Mouse (Mus musculus) heart, embryonic 16.5 days (tissue): ENCODE measurements around the gene Trim17. TPM values are rescaled to one million over a fixed set of nuclear protein-coding genes. Genes with fewer than 3 reads are reported as not detected.

Experiments used
- ATAC-seq: fragments of 200-750 bp; cut with Nextera tagmentation; replicated peaks from 2 replicates; pipeline ENCODE4 v1.8.0; 2017; ENCODE audit warnings: moderate number of reproducible peaks; ENCODE audit not compliant: insufficient read depth, low FRiP score; ENCODE audit errors: extremely low read depth
- H3K27ac ChIP-seq: fragments of 300-500 bp; sonication (generic); 2 replicates; pipeline ENCODE4 v1.5.1; 2014; ENCODE audit warnings: mild to moderate bottlenecking, low read length, control low read depth, moderate library complexity
- H3K27me3 ChIP-seq: fragments of 300-500 bp; sonication (generic); 2 replicates; pipeline ENCODE4 v1.6.1; 2014; ENCODE audit warnings: low read length, mixed read lengths; ENCODE audit not compliant: control insufficient read depth, insufficient read depth
- H3K36me3 ChIP-seq: fragments of 300-500 bp; sonication (generic); 2 replicates; pipeline ENCODE4 v1.6.1; 2014; ENCODE audit not compliant: control insufficient read depth, insufficient read depth
- H3K4me1 ChIP-seq: fragments of 300-500 bp; sonication (generic); 2 replicates; pipeline ENCODE4 v1.6.1; 2014; ENCODE audit warnings: low read length, mixed read lengths; ENCODE audit not compliant: control insufficient read depth, insufficient read depth
- H3K4me2 ChIP-seq: fragments of 300-500 bp; sonication (generic); 2 replicates; pipeline ENCODE4 v1.6.1; 2014; ENCODE audit warnings: low read depth, mild to moderate bottlenecking, control low read depth, low read length
- H3K4me3 ChIP-seq: fragments of 300-500 bp; sonication (generic); 2 replicates; pipeline ENCODE4 v1.5.1; 2014; ENCODE audit warnings: mild to moderate bottlenecking, control low read depth, low read length
- H3K9ac ChIP-seq: fragments of 300-500 bp; sonication (generic); 2 replicates; pipeline ENCODE4 v1.6.1; 2014; ENCODE audit warnings: low read length, control low read depth
- H3K9me3 ChIP-seq: fragments of 300-500 bp; sonication (generic); replicated peaks from 2 replicates; pipeline ENCODE4 v1.6.1; 2016; ENCODE audit warnings: low read length; ENCODE audit not compliant: control insufficient read depth
- WGBS: fragments of 180-500 bp; shearing (Covaris S2); extraction: QIAGEN DNeasy Blood & Tissue Kit; methylation state at CpG from one replicate; pipeline ENCODE4 v1.1.7; 2014; 5-methylcytosine and 5-hydroxymethylcytosine counted together
- polyA plus RNA-seq: library from polyadenylated mRNA; unstranded; fragments of >200 nt; fragmentation: Nextera tagmentation; extraction: Ambion mirVana; gene quantifications from 2 replicates; pipeline ENCODE4 v1.2.1, GENCODE M21; 2015

Gene Trim17
- polyA plus RNA-seq, 1 experiment from 2014 or later, result 0.39 TPM

- Histone ChIP-seq H3K4me1 (peaks cover 76% of the 10 kb centered on the region), H3K9me3 (no peaks in the 10 kb centered on the region), H3K4me2 (peak overlapping the region; percentile 45), H3K4me3 (peak overlapping the region; percentile 24), H3K9ac (peak overlapping the region; percentile 33; the same call in 1 of the 2 replicates), H3K27me3 (no peaks in the 10 kb centered on the region), H3K36me3 (peaks cover 33% of the 10 kb centered on the region), H3K27ac (peak overlapping the region; percentile 90)
- WGBS, result 35% methylated on average over 14 of the region's 14 CpGs
- peak; percentile 16; the same call in 1 of the 2 replicates for ATAC-seq
These were observed 27.3 kb downstream of the Trim17 start for GRCm38 (mm10) chr11:58981541-58982447.

- Histone ChIP-seq H3K27ac (peak overlapping the region; percentile 90), H3K9me3 (no peaks in the 10 kb centered on the region), H3K4me1 (peaks cover 81% of the 10 kb centered on the region), H3K9ac (peak overlapping the region; percentile 61), H3K27me3 (no peaks in the 10 kb centered on the region), H3K4me2 (peak overlapping the region; percentile 45), H3K36me3 (peaks cover 36% of the 10 kb centered on the region), H3K4me3 (peak overlapping the region; percentile 24; the same call in 1 of the 2 replicates)
- ATAC-seq, result no peak
- WGBS, result 72% methylated on average over 18 of the region's 18 CpGs
These were observed 28.1 kb downstream of the Trim17 start for GRCm38 (mm10) chr11:58982471-58983097.

DNA sequence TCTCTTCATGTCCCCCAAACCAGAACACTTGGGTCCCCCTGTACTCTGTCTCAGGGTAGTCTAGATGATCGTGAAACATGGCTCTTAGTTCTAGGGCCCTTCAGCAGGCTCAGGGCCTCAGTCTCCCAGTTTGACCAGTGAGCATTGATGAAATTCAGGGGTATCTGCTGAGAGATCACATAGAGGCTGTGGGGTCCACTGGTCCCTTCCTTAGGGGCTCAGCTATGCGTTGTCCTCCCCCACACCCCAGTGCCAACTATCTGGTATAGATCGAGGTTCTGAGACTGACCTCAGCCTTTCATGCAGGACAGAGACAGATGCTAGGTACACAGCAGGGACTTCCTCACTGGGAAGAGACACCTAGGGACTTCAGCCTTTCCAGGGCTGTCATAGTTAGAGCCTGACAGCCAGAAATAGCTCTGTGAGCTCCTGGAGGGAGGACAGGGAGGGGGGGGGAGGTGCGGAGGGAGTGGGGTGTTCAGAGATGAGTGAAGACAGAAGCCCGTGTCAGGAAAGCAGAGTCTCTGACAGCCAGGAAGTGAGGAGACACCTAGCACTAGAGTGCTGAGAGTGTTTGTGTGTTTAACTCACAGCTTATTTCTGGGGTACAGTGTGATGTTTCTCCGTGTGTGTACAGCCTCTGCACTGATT, 29.3 kb downstream of the Trim17 start:
- Histone ChIP-seq H3K27me3 (no peaks in the 10 kb centered on the region), H3K27ac (peak overlapping the region; percentile 95), H3K4me2 (peak overlapping the region; percentile 52), H3K9ac (peak overlapping the region; percentile 65), H3K36me3 (peaks cover 48% of the 10 kb centered on the region), H3K4me1 (peaks cover 91% of the 10 kb centered on the region), H3K4me3 (no peak overlapping the region; the same call in 1 of the 2 replicates), H3K9me3 (no peaks in the 10 kb centered on the region)
- 38% methylated on average over 6 of the region's 6 CpGs for WGBS
- peak; percentile 69 for ATAC-seq

- 70% methylated on average over 7 of the region's 7 CpGs for WGBS
- Histone ChIP-seq H3K4me3 (no peak overlapping the region), H3K27me3 (no peaks in the 10 kb centered on the region), H3K4me1 (peaks cover 91% of the 10 kb centered on the region), H3K9ac (peak overlapping the region; percentile 57; the same call in 1 of the 2 replicates), H3K9me3 (no peaks in the 10 kb centered on the region), H3K4me2 (peak overlapping the region; percentile 39), H3K36me3 (peaks cover 52% of the 10 kb centered on the region), H3K27ac (peak overlapping the region; percentile 95)
- ATAC-seq, result no peak
These were observed 30.2 kb downstream of the Trim17 start for GRCm38 (mm10) chr11:58984657-58985056.

GRCm38 (mm10) chr11:58985299-58985917, 30.9 kb downstream of the Trim17 start:
- peak overlapping the region; percentile 95 for H3K27ac ChIP-seq
- peak overlapping the region; percentile 57; the same call in 1 of the 2 replicates for H3K9ac ChIP-seq
- peaks cover 91% of the 10 kb centered on the region for H3K4me1 ChIP-seq
- H3K4me3 ChIP-seq, result no peak overlapping the region
- no peak overlapping the region for H3K4me2 ChIP-seq
- peaks cover 56% of the 10 kb centered on the region for H3K36me3 ChIP-seq
- no peaks in the 10 kb centered on the region for H3K9me3 ChIP-seq
- H3K27me3 ChIP-seq, result no peaks in the 10 kb centered on the region
- 69% methylated on average over 3 of the region's 3 CpGs for whole genome bisulfite sequencing
- no peak for ATAC-seq

DNA sequence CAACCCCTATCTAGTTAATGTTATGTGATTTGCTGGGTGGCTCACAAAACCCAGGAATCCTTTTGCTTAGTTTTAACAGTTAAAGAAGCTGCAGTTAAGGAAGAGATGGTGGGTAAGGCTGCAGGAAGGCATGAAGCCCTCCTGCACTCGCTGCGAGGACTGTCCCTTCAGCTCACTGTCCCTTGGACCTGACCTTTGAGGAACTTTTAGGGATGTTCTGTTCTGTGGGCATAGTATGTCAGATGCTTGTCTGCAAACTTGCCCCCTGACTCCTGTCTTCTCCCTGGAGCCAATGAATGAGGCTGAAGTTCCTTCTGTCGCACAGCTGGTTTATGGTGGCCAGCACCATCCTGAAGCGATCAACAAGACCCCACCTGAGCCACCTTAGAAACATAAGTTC, 34.7 kb downstream of the Trim17 start:
- Histone ChIP-seq H3K9me3 (no peaks in the 10 kb centered on the region), H3K4me2 (no peak overlapping the region), H3K27me3 (no peaks in the 10 kb centered on the region), H3K36me3 (peaks cover 42% of the 10 kb centered on the region), H3K4me1 (peaks cover 95% of the 10 kb centered on the region), H3K27ac (peak overlapping the region; percentile 95; the same call in 1 of the 2 replicates), H3K4me3 (no peak overlapping the region), H3K9ac (no peak overlapping the region)
- WGBS, result 93% methylated on average over 4 of the region's 4 CpGs
- no peak for ATAC-seq

DNA sequence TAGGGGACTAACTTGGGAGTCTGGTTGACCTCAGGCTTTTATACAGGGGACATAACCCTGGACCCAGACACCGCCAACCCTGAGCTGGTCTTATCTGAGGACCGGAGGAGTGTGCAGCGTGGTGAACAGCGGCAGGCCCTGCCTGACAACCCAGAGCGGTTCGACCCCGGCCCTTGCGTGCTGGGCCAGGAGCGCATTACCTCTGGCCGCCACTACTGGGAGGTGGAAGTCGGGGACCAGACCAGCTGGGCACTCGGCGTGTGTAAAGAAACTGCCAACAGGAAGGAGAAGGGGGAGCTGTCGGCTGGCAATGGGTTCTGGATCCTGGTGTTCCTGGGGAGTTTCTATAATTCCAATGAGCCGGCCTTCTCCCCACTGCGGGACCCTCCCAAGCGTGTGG, 35.7 kb downstream of the Trim17 start:
- Histone ChIP-seq H3K4me3 (no peak overlapping the region), H3K9ac (peak overlapping the region; percentile 64), H3K4me2 (peak overlapping the region; percentile 19; the same call in 1 of the 2 replicates), H3K27ac (peak overlapping the region; percentile 97), H3K9me3 (no peaks in the 10 kb centered on the region), H3K27me3 (no peaks in the 10 kb centered on the region), H3K4me1 (peaks cover 95% of the 10 kb centered on the region), H3K36me3 (peaks cover 34% of the 10 kb centered on the region)
- ATAC-seq, result no peak
- 51% methylated on average over 17 of the region's 17 CpGs for WGBS

DNA sequence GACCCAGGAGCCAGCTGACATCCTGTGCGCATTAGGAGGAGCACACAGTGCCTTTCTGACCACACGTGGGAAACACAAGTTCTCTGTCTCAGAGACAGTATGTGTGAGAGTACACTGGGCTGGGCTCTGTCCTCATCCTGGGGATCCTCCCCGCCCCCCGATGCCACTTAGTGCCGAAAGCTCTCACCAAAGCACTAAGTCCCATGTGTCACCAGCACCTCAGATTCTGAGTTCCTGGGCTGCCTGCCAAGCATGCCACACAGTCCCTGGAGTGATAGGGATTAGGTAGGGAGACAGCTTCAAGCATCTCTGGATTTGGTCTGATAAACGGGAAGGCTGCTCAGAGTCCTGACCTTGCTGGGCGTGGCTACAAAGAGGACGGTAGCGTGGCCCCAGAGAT, 36.3 kb downstream of the Trim17 start:
- H3K4me1 ChIP-seq, result peaks cover 95% of the 10 kb centered on the region

More for the DNA sequence above, 36.3 kb downstream of the Trim17 start:
- H3K36me3 ChIP-seq, result peaks cover 29% of the 10 kb centered on the region
- H3K27ac ChIP-seq, result peak overlapping the region; percentile 97
- peak overlapping the region; percentile 64 for H3K9ac ChIP-seq
- ATAC-seq, result peak; percentile 86
- H3K9me3 ChIP-seq, result no peaks in the 10 kb centered on the region
- H3K4me2 ChIP-seq, result peak overlapping the region; percentile 19; the same call in 1 of the 2 replicates
- no peak overlapping the region for H3K4me3 ChIP-seq
- WGBS, result 28% methylated on average over 9 of the region's 9 CpGs
- no peaks in the 10 kb centered on the region for H3K27me3 ChIP-seq
